Mouse (Mus musculus) adrenal gland, postnatal 36 days (tissue): ENCODE data around the gene Polr2m. TPM values are rescaled to one million over a fixed set of nuclear protein-coding genes. Genes with fewer than 3 reads are reported as not detected.

Source experiments
- DNase-seq, 2 experiments: peaks; one replicate each; pipeline ENCODE4 v3.0.0; 2021; ENCODE audit warnings: mixed read lengths in 1 of 2
- total RNA-seq, 2 experiments: library from RNA; stranded (reverse); gene quantifications; 2 replicates each; pipeline ENCODE4 v1.2.3; 2021

Polr2m gene
- total RNA-seq, 2 experiments from 2014 or later, result 176 to 189 TPM

DNA sequence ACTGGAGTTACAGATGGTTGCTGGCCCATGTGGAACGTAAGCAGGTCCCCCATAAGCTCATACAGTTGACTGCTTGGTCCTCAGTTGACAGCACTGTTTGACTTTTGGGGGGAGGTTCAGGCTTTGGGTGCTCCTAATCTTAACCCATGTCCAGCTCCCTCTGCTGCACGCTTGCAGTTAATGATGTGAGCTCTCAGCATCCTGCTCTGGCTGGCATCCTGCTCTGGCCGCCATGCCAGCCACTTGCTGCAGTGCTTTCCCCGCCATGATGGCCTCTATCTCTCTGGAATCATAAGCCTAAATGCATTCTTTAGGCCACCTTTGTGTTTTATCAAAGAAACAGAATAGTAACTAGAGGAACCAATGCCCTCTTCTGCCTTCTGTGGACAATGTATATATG is 10.2 kb downstream of the Polr2m start:
- DNase-seq, result no peak

- DNase-seq, result no peak
Measured at GRCm38 (mm10) chr9:71467434-71467833, 18.3 kb downstream of the Polr2m start.

DNA sequence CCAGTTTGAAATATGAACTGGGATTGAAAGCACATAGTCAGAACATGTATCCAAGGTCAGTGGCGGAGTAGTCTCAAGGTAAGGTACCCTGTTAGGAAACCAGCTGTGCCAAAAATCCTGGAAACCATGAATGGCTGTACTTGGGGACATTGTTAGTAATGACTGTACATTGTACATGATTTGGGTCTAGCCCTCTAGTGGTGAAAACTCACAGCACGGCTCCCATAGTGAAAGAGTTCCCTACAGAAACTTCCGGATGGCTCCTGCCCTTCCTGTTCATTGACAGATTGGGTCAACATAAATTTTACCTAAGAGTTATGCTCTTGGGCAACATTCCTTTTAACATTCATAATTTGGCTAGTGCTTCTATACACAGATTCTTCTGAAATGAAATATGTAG is 19.6 kb downstream of the Polr2m start:
- DNase-seq, result peak; percentile 43 to 50

GRCm38 (mm10) chr9:71463072-71463667 is 22.6 kb downstream of the Polr2m start:
- DNase-seq, result no peak

- no peak for DNase-seq
Measured at GRCm38 (mm10) chr9:71456738-71457137, 29.0 kb downstream of the Polr2m start.

DNA sequence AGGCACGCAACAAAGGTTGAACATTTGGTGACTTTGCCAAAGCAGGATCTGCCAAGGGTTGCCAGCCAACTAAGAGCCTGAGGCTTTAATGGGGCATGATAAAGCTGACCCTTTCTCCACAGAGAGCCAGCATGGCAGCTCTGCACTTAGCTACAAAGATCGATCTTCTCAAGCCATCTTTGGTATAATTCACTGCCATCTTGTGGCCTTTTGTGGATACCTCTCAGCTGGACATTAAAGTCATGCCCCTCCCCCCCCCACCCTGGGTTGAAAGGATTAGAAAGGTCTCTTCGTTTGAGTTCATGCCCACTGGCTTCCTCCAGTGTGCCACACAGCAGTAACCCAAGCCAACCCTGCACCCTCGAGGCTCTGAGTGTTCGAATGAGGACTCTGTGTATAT is 31.8 kb downstream of the Polr2m start:
- no peak for DNase-seq

DNA sequence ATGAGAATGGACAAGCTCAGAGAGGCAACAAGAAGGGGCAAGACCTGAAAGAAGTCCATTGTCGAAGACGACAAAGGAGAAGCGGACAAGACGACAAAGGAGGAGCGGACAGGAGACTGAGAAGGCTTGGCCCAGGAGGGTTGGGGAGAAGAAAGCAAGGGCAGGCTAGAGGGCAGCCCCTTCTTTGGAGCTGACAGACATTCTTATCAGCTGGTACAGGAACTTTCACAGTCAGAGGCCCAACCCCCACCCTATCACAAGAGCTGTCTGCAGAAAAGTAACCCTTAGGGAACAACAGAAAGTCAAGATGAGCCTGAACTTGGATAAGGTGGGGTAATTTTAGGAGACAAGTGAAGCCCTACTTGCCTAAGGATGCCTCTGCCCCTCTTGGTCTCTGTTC is 32.4 kb downstream of the Polr2m start:
- no peak for DNase-seq

GRCm38 (mm10) chr9:71450626-71451025 is 35.1 kb downstream of the Polr2m start:
- DNase-seq, result no peak

GRCm38 (mm10) chr9:71447573-71447972 is 38.2 kb downstream of the Polr2m start:
- DNase-seq, result peak; percentile 74 to 79

DNA sequence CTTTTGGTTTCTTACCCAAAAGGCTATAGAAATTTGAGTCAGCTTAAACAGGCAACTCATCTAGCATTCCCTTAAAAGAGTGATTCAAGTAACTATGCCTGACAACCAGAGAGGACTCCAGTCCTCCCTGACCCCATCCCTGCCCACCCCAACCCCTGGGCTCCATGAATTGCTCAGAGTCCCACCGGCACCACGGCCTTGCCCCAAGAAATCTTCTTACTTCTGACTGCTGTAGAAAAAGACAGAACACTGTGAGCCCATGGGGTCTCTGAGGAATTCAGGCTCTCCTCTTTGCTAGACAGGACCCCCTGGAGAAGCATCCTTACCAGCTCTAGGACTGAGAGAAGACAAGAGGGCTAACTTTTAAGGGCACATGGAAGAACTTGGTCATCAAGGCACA is 40.4 kb downstream of the Polr2m start:
- no peak for DNase-seq

GRCm38 (mm10) chr9:71438146-71438545 is 47.6 kb downstream of the Polr2m start:
- no peak for DNase-seq

Other genes with a start within 250 kb of the Polr2m start
- 10 to 100 TPM in 1 of 2 experiments, 1 to 10 TPM in 1; 6.8 to 12.9 TPM for gene Myzap, start 106.4 kb upstream of the Polr2m start, total RNA-seq